Mouse (Mus musculus): ENCODE results near the gene Rbpms2. TPM values are rescaled to one million over a fixed set of nuclear protein-coding genes. Genes with fewer than 3 reads are reported as not detected.

Rbpms2 gene
- polyA plus RNA-seq, 1 experiment from 2014 or later = 10.3 TPM

DNA sequence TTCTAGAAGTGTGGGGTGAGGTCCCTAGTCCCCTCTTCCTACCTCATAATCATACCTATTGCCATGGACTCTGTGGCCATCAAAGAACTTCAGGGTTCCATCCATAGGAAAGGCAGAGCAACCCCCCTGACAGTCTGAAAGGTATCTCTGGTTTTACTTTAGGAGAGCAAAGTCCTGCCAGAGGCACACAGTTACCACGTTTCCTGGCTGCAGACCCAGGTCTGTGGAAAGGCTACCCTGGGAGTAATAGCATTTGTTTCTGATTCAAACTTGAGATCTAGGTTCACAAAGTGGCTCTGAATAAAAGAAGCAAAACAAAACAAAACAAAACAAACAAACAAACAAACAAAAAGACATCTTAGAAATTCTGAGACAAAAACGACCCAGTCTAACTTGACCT is 5.2 kb upstream of the Rbpms2 start:
- H3K4me2 ChIP-seq (replicated peaks) = no peak overlapping the region
- H3K4me1 ChIP-seq = peaks cover 5% of the 10 kb centered on the region
- H3K4me3 ChIP-seq = no peak overlapping the region
- 79% methylated on average over 2 of the region's 2 CpGs for WGBS
- H3K9ac ChIP-seq = no peak overlapping the region
- H3K36me3 ChIP-seq = no peaks in the 10 kb centered on the region
- H3K27ac ChIP-seq = no peak overlapping the region
- H3K27me3 ChIP-seq (replicated peaks) = peaks cover 19% of the 10 kb centered on the region
- no peak for ATAC-seq (ENCODE audit: low FRiP score, low read depth)
- no peaks in the 10 kb centered on the region for H3K9me3 ChIP-seq

DNA sequence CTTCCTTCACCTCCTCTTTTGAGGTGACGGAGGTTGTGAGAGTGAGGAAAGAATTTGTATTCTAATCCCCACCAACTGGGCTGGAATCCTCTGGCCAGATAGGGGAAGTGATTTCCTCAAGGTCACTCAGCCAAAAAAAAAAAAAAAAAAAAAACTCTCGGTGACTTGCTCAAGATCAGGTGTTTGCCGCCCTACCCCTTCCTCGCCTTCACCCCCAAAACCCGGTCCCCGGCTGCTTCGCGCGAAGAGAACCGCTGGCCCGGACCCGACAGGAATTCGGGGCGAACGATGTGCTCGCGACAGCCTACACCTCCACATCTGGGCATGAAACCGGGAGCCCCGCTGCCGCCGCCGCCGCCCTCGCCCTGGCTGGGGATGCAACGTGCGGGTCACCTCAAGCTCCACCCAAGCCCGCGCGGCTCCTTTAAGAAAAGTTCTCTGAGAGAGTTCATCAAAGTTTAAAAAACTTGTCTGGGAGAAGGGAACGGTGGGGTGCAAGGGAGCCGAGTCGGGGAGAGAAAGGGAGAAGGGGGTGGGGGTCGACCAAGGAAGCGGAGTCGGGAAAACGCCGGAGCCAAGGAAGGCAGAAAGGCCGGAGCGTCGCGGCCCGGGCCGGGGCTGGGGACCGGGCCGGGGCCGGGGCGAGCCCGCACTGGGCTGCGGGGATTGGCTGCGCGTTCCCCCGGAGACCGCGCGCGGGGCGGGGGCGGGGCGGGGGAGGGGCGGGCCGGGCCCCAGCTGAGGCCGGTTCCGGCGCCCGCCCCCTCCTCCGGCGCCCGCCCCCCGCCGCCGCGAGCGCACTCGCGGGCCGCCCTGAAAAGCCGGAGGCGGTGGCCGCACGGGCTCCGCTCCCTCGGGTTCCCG is 551 bp downstream of the Rbpms2 start:
- Histone ChIP-seq H3K4me1 (peaks cover 16% of the 10 kb centered on the region), H3K27me3 (replicated peaks) (peaks cover 47% of the 10 kb centered on the region), H3K36me3 (no peaks in the 10 kb centered on the region), H3K4me3 (peak overlapping the region; percentile 66), H3K9me3 (no peaks in the 10 kb centered on the region), H3K9ac (peak overlapping the region; percentile 66), H3K27ac (no peak overlapping the region), H3K4me2 (replicated peaks) (peak overlapping the region; percentile 99)
- peak; percentile 87 for ATAC-seq (ENCODE audit: low FRiP score, low read depth)
- under 1% methylated on average over 57 of the region's 83 CpGs for WGBS

DNA sequence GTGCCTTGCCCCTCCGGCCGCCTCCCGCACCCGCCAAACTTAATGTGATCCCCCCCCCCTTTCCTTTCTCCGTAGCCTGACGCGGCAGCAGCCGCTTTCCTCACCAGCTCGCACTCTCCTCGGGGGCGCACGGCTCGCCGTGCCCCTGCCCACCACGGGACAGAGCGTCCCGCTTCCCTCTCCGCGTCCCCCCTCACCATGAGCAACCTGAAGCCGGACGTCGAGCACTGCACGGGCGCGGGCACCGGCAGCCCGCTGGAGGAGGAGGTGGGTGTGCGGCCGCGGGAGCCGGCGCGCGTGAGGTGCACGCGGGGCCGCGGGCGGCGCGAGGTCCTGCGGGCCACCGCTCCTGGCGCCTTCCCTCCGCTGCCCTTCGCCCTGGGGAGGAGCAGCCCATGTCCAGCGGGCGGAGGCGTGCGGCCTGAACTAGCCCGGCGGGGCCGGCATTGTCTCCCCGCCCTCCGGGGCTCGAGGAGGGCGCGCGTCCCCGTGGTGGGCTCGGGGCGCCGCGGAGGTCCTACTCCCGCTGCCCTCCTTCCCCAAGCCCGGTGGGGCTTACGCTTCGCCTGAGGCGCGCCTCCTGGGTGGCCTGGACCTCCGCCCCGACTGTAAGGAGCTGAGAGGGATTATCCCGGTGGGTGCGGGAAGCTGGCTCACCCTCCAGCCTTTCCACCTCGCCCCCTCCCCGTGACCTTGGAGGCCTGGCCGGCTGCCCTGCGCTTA is 1.3 kb downstream of the Rbpms2 start:
- WGBS = under 1% methylated on average over 71 of the region's 78 CpGs
- Histone ChIP-seq H3K27me3 (replicated peaks) (peaks cover 47% of the 10 kb centered on the region), H3K9ac (peak overlapping the region; percentile 66), H3K4me1 (peaks cover 16% of the 10 kb centered on the region), H3K9me3 (no peaks in the 10 kb centered on the region), H3K27ac (no peak overlapping the region), H3K36me3 (no peaks in the 10 kb centered on the region), H3K4me2 (replicated peaks) (peak overlapping the region; percentile 99), H3K4me3 (peak overlapping the region; percentile 66)
- ATAC-seq (ENCODE audit: low FRiP score, low read depth) = peak; percentile 76

- H3K9me3 ChIP-seq = no peaks in the 10 kb centered on the region
- H3K36me3 ChIP-seq = no peaks in the 10 kb centered on the region
- peak overlapping the region; percentile 66 for H3K9ac ChIP-seq
- H3K4me1 ChIP-seq = peaks cover 16% of the 10 kb centered on the region
- H3K27me3 ChIP-seq (replicated peaks) = peaks cover 47% of the 10 kb centered on the region
- H3K27ac ChIP-seq = no peak overlapping the region
- ATAC-seq (ENCODE audit: low FRiP score, low read depth) = no peak
- WGBS = 10% methylated on average over 16 of the region's 16 CpGs
- H3K4me3 ChIP-seq = peak overlapping the region; percentile 66
- peak overlapping the region; percentile 99 for H3K4me2 ChIP-seq (replicated peaks)
Measured at GRCm38 (mm10) chr9:65631354-65632021, 2.0 kb downstream of the Rbpms2 start.

- Histone ChIP-seq H3K4me2 (replicated peaks) (no peak overlapping the region), H3K4me3 (no peak overlapping the region), H3K4me1 (peaks cover 6% of the 10 kb centered on the region), H3K27me3 (replicated peaks) (peaks cover 19% of the 10 kb centered on the region), H3K9me3 (no peaks in the 10 kb centered on the region), H3K27ac (no peak overlapping the region), H3K36me3 (no peaks in the 10 kb centered on the region), H3K9ac (no peak overlapping the region)
- 74% methylated on average over 1 of the region's 1 CpGs for WGBS
- ATAC-seq (ENCODE audit: low FRiP score, low read depth) = no peak
Measured at GRCm38 (mm10) chr9:65635766-65636165, 6.3 kb downstream of the Rbpms2 start.

- no peak for ATAC-seq (ENCODE audit: low FRiP score, low read depth)
- H3K27ac ChIP-seq = no peak overlapping the region
Measured at GRCm38 (mm10) chr9:65636926-65637325, 7.5 kb downstream of the Rbpms2 start.

GRCm38 (mm10) chr9:65639065-65639464 is 9.6 kb downstream of the Rbpms2 start:
- no peak overlapping the region for H3K9ac ChIP-seq

More at GRCm38 (mm10) chr9:65636926-65637325, 7.5 kb downstream of the Rbpms2 start:
- Histone ChIP-seq H3K4me3 (no peak overlapping the region), H3K27me3 (replicated peaks) (peaks cover 7% of the 10 kb centered on the region; the same call in 1 of the 2 replicates), H3K4me2 (replicated peaks) (no peak overlapping the region), H3K4me1 (peaks cover 5% of the 10 kb centered on the region; the same call in 1 of the 2 replicates), H3K9me3 (no peaks in the 10 kb centered on the region), H3K36me3 (no peaks in the 10 kb centered on the region), H3K9ac (no peak overlapping the region)
- WGBS = 93% methylated on average over 4 of the region's 4 CpGs

GRCm38 (mm10) chr9:65640838-65641410 is 11.5 kb downstream of the Rbpms2 start:
- H3K36me3 ChIP-seq = no peaks in the 10 kb centered on the region
- ATAC-seq (ENCODE audit: low FRiP score, low read depth) = no peak
- H3K4me2 ChIP-seq (replicated peaks) = peak overlapping the region; percentile 30; the same call in 1 of the 2 replicates
- 7% methylated on average over 5 of the region's 5 CpGs for WGBS
- 0 out of 2 replicates have a peak, but pooled peaks cover 3% of the 10 kb centered on the region for H3K27me3 ChIP-seq (replicated peaks)
- H3K4me3 ChIP-seq = no peak overlapping the region
- no peak overlapping the region for H3K9ac ChIP-seq
- H3K4me1 ChIP-seq = peaks cover 7% of the 10 kb centered on the region; the same call in 1 of the 2 replicates
- no peak overlapping the region for H3K27ac ChIP-seq
- no peaks in the 10 kb centered on the region for H3K9me3 ChIP-seq

More at GRCm38 (mm10) chr9:65639065-65639464, 9.6 kb downstream of the Rbpms2 start:
- Histone ChIP-seq H3K36me3 (no peaks in the 10 kb centered on the region), H3K4me2 (replicated peaks) (no peak overlapping the region), H3K4me1 (peaks cover 7% of the 10 kb centered on the region; the same call in 1 of the 2 replicates), H3K9me3 (no peaks in the 10 kb centered on the region), H3K27me3 (replicated peaks) (0 out of 2 replicates have a peak, but pooled peaks cover 3% of the 10 kb centered on the region), H3K4me3 (no peak overlapping the region), H3K27ac (no peak overlapping the region)
- ATAC-seq (ENCODE audit: low FRiP score, low read depth) = no peak
- WGBS = 56% methylated on average over 5 of the region's 5 CpGs

DNA sequence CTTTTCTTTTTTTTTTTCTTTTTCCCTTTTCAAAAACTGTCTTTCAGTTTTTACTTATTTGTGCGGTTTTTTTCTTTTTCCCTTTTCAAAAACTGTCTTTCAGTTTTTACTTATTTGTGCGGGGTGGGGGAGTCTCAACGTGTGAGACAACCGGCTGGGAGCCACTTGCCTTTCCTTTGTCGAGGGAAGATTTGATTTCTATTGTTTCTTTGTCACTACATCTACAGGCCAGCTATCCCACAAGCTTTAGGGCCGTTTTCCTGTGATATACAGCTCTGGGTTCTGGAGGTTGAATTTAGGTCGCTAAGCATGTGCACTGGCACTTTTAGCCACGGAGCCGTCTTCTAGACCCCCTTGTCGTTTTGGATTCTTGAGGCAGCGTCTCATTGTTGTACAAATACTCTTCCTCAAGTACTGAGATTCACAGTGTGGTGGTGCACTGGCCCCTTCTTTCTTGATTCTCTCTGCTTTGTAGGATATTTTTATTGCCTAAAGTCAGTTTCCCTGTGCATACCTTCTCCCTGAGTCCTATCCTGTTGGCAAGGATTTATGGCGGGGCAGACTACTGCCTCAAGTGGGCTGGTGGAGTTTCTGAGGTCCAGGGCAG is 12.1 kb downstream of the Rbpms2 start:
- H3K27me3 ChIP-seq (replicated peaks) = 0 out of 2 replicates have a peak, but pooled peaks cover 3% of the 10 kb centered on the region
- H3K27ac ChIP-seq = no peak overlapping the region
- H3K4me3 ChIP-seq = no peak overlapping the region
- H3K36me3 ChIP-seq = no peaks in the 10 kb centered on the region
- H3K9ac ChIP-seq = no peak overlapping the region
- no peak for ATAC-seq (ENCODE audit: low FRiP score, low read depth)
- WGBS = 3% methylated on average over 12 of the region's 12 CpGs
- peak overlapping the region; percentile 35; the same call in 1 of the 2 replicates for H3K4me2 ChIP-seq (replicated peaks)
- H3K9me3 ChIP-seq = no peaks in the 10 kb centered on the region
- peaks cover 7% of the 10 kb centered on the region; the same call in 1 of the 2 replicates for H3K4me1 ChIP-seq

GRCm38 (mm10) chr9:65642546-65642945 is 13.1 kb downstream of the Rbpms2 start:
- Histone ChIP-seq H3K9me3 (no peaks in the 10 kb centered on the region), H3K36me3 (no peaks in the 10 kb centered on the region), H3K27me3 (replicated peaks) (0 out of 2 replicates have a peak, but pooled peaks cover 3% of the 10 kb centered on the region), H3K4me2 (replicated peaks) (no peak overlapping the region), H3K9ac (no peak overlapping the region), H3K27ac (no peak overlapping the region), H3K4me3 (no peak overlapping the region), H3K4me1 (peaks cover 7% of the 10 kb centered on the region; the same call in 1 of the 2 replicates)
- ATAC-seq (ENCODE audit: low FRiP score, low read depth) = no peak

DNA sequence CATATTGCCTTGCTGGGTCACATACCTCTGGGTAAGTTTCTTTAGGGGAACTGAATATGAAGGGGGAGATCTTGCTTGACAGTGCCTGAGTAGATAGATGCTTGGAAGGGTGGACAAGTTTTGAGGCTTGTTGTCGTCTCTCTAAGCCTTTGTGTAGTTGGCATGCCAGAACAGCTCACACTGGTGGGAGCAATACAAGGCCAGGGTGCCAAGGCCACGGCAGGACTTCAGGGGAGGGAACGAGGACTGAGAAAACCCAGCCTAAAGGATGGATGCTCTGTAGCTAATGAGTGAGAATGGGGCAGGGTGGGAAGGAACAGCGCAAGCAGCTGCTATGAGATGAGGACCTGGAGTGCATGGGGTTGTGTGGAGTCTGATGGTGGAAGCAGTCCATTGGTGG is 15.5 kb downstream of the Rbpms2 start:
- peaks cover 7% of the 10 kb centered on the region; the same call in 1 of the 2 replicates for H3K4me1 ChIP-seq
- H3K4me3 ChIP-seq = no peak overlapping the region
- no peaks in the 10 kb centered on the region for H3K27me3 ChIP-seq (replicated peaks)
- H3K4me2 ChIP-seq (replicated peaks) = no peak overlapping the region
- no peak overlapping the region for H3K27ac ChIP-seq
- H3K9me3 ChIP-seq = no peaks in the 10 kb centered on the region
- no peak for ATAC-seq (ENCODE audit: low FRiP score, low read depth)
- WGBS = 91% methylated on average over 4 of the region's 4 CpGs
- no peaks in the 10 kb centered on the region for H3K36me3 ChIP-seq
- no peak overlapping the region for H3K9ac ChIP-seq
